Mouse (Mus musculus) ES-Bruce4 (cell line): ENCODE results near the gene Prcd.

Experiments
- CTCF ChIP-seq: IDR thresholded peaks from one replicate; pipeline ENCODE4 v1.8.1; 2011; ENCODE audit warnings: low read depth, low read length
- POLR2A ChIP-seq: IDR thresholded peaks from one replicate; pipeline ENCODE4 v1.8.1; 2011; ENCODE audit warnings: low read length; ENCODE audit not compliant: insufficient read depth

GRCm38 (mm10) chr11:116641168-116641567 is 12.2 kb upstream of the Prcd start:
- no peak for TF ChIP-seq POLR2A
- TF ChIP-seq CTCF, result peak; percentile 81
